Comparison of ENCODE assay signal across 8 mouse cellular contexts in genomic region chr8:70758616-70759561, GRCm38 (mm10). TPM values are rescaled to one million over a fixed set of nuclear protein-coding genes. Genes with fewer than 3 reads are reported as not detected.
DNase-seq lines count a peak whose midpoint lies in the region; ATAC-seq lines count a peak whose summit lies in the region.

No protein-coding gene starts in this region.

- 64% methylated on average over 19 of the region's 19 CpGs for WGBS in kidney, embryonic 14.5 days
- WGBS in hindbrain, embryonic 12.5 days: 71% methylated on average over 19 of the region's 19 CpGs

- H3K4me1 ChIP-seq in kidney, embryonic 14.5 days (ENCODE audit: control insufficient read depth, insufficient read depth, low read length): peaks cover 27% of the 10 kb centered on the region
- peaks cover 51% of the 10 kb centered on the region for H3K4me1 ChIP-seq in hindbrain, embryonic 12.5 days

- H3K4me3 ChIP-seq in kidney, embryonic 14.5 days (ENCODE audit: low read length): no peak overlapping the region
- H3K4me3 ChIP-seq in hindbrain, embryonic 12.5 days: no peak overlapping the region

- no peaks in the 10 kb centered on the region for H3K9me3 ChIP-seq in kidney, embryonic 14.5 days (ENCODE audit: control insufficient read depth, low read length)
- no peaks in the 10 kb centered on the region for H3K9me3 ChIP-seq in hindbrain, embryonic 12.5 days (replicated peaks)

- no peak overlapping the region for H3K27ac ChIP-seq in kidney, embryonic 14.5 days (ENCODE audit: low read depth, low read length)
- peak overlapping the region; percentile 23; the same call in 1 of the 2 replicates for H3K27ac ChIP-seq in hindbrain, embryonic 12.5 days

- peaks cover 18% of the 10 kb centered on the region; the same call in 1 of the 2 replicates for H3K36me3 ChIP-seq in kidney, embryonic 14.5 days (ENCODE audit: control insufficient read depth, insufficient read depth, low read length)
- H3K36me3 ChIP-seq in hindbrain, embryonic 12.5 days: peaks cover 27% of the 10 kb centered on the region

- no peak overlapping the region for H3K4me2 ChIP-seq in kidney, embryonic 14.5 days (replicated peaks; ENCODE audit: low read depth, low read length)
- H3K4me2 ChIP-seq in hindbrain, embryonic 12.5 days (replicated peaks): no peak overlapping the region

- H3K9ac ChIP-seq in kidney, embryonic 14.5 days (ENCODE audit: low read depth, low read length): no peak overlapping the region
- 0 out of 2 replicates have a peak overlapping the region, but pooled peaks have one; percentile 18 for H3K9ac ChIP-seq in hindbrain, embryonic 12.5 days

- no peak for ATAC-seq in kidney, embryonic 14.5 days (ENCODE audit: low FRiP score, low TSS enrichment)
- ATAC-seq in hindbrain, embryonic 12.5 days (ENCODE audit: low FRiP score): no peak
- ATAC-seq in monocyte, adult 5-6 weeks (replicated peaks; ENCODE audit: insufficient number of reproducible peaks, low FRiP score, low TSS enrichment, poor library complexity, severe bottlenecking): no peak

- H3K27me3 ChIP-seq in kidney, embryonic 14.5 days (ENCODE audit: control insufficient read depth, insufficient read depth, low read length): no peaks in the 10 kb centered on the region
- H3K27me3 ChIP-seq in hindbrain, embryonic 12.5 days: no peaks in the 10 kb centered on the region

- DNase-seq in kidney, adult 8-10 months: peak; percentile 23 to 37
- peak; percentile 77 for DNase-seq in MN1 (ENCODE audit: low spot score)
- peak; percentile 71 for DNase-seq in cerebellum, adult 11-12 months
- DNase-seq in lung, postnatal 14 days: peak; percentile 65
- no peak for DNase-seq in retina, postnatal 1 day

RNA-seq across cellular contexts. Expression of gene Mpv17l2, which starts 1.9 kb away (rescaled TPM):
- polyA plus RNA-seq in kidney, embryonic 14.5 days (2014; fragmentation: Nextera tagmentation; extraction: Ambion mirVana): 47.9 and 52.7 TPM in 2 replicates
- 38.2 and 38.3 TPM in 2 replicates for polyA plus RNA-seq in hindbrain, embryonic 12.5 days (2016; fragmentation: Nextera tagmentation; extraction: Ambion mirVana)
- total RNA-seq in monocyte, adult 5-6 weeks (2017): 2.0 to 11.3 TPM (median 4.8 TPM) in 3 replicates

RNA-seq across cellular contexts. Expression of gene Rab3a, which starts 4.4 kb away (rescaled TPM):
- 14.3 and 16.4 TPM in 2 replicates for polyA plus RNA-seq in kidney, embryonic 14.5 days (2014; fragmentation: Nextera tagmentation; extraction: Ambion mirVana)
- polyA plus RNA-seq in hindbrain, embryonic 12.5 days (2016; fragmentation: Nextera tagmentation; extraction: Ambion mirVana): 126 and 134 TPM in 2 replicates
- 0.85 to 5.4 TPM (median 2.5 TPM) in 3 replicates for total RNA-seq in monocyte, adult 5-6 weeks (2017)

RNA-seq across cellular contexts. Expression of gene Pik3r2, which starts 17.6 kb away (rescaled TPM):
- polyA plus RNA-seq in kidney, embryonic 14.5 days (2014; fragmentation: Nextera tagmentation; extraction: Ambion mirVana): 33.3 and 49.1 TPM in 2 replicates
- 84.5 and 85.5 TPM in 2 replicates for polyA plus RNA-seq in hindbrain, embryonic 12.5 days (2016; fragmentation: Nextera tagmentation; extraction: Ambion mirVana)
- total RNA-seq in monocyte, adult 5-6 weeks (2017): 5.5 to 12.7 TPM (median 10.3 TPM) in 3 replicates

RNA-seq across cellular contexts. Expression of gene Pde4c, which starts 35.4 kb away (rescaled TPM):
- 2.5 and 4.0 TPM in 2 replicates for polyA plus RNA-seq in kidney, embryonic 14.5 days (2014; fragmentation: Nextera tagmentation; extraction: Ambion mirVana)
- polyA plus RNA-seq in hindbrain, embryonic 12.5 days (2016; fragmentation: Nextera tagmentation; extraction: Ambion mirVana): 0.26 and 0.39 TPM in 2 replicates
- 0.10 to 0.19 TPM in 2 of 3 replicates, not detected in the other for total RNA-seq in monocyte, adult 5-6 weeks (2017)

RNA-seq across cellular contexts. Expression of gene Gm3336, which starts 40.5 kb away (rescaled TPM):
- polyA plus RNA-seq in kidney, embryonic 14.5 days (2014; fragmentation: Nextera tagmentation; extraction: Ambion mirVana): 0.23 and 0.73 TPM in 2 replicates
- not detected in 2 replicates for polyA plus RNA-seq in hindbrain, embryonic 12.5 days (2016; fragmentation: Nextera tagmentation; extraction: Ambion mirVana)
- not detected in 3 replicates for total RNA-seq in monocyte, adult 5-6 weeks (2017)
